Mouse (Mus musculus) kidney, postnatal 14 days (tissue): ENCODE results near the gene Ngdn.
A peak's percentile ranks its signal among the peaks of the same experiment; 100 is the strongest.
"Not testable (repeated sequence)": the region's sequence is repeated elsewhere in the genome, so short reads cannot be mapped to it uniquely, and the experiment has no call there.

Source experiments
- DNase-seq: peaks from one replicate; pipeline ENCODE4 v3.0.0; 2022; ENCODE audit warnings: mixed read lengths

Ngdn gene

GRCm38 (mm10) chr14:55032695-55033225 is 17.5 kb downstream of the Ngdn start:
- no peak for DNase-seq

- DNase-seq = not testable (repeated sequence)
Observed at GRCm38 (mm10) chr14:55043694-55044093, 28.4 kb downstream of the Ngdn start.

- DNase-seq = no peak
Observed at GRCm38 (mm10) chr14:55047971-55048531, 32.8 kb downstream of the Ngdn start.

GRCm38 (mm10) chr14:55052496-55052895 is 37.2 kb downstream of the Ngdn start:
- peak; percentile 41 for DNase-seq

- DNase-seq = no peak
Observed at GRCm38 (mm10) chr14:55053050-55053449, 37.8 kb downstream of the Ngdn start.

- DNase-seq = peak; percentile 30
Observed at GRCm38 (mm10) chr14:55053708-55054190, 38.5 kb downstream of the Ngdn start.

GRCm38 (mm10) chr14:55054191-55054749 is 39.0 kb downstream of the Ngdn start:
- DNase-seq = no peak

- DNase-seq = no peak
Observed at GRCm38 (mm10) chr14:55055167-55055834, 40.0 kb downstream of the Ngdn start.

- no peak for DNase-seq
Observed at GRCm38 (mm10) chr14:55059009-55059408, 43.8 kb downstream of the Ngdn start.

GRCm38 (mm10) chr14:55059931-55060330 is 44.7 kb downstream of the Ngdn start:
- peak; percentile 59 for DNase-seq

- DNase-seq = no peak
Observed at GRCm38 (mm10) chr14:55061845-55062244, 46.6 kb downstream of the Ngdn start.

GRCm38 (mm10) chr14:55062626-55063025 is 47.4 kb downstream of the Ngdn start:
- DNase-seq = no peak

GRCm38 (mm10) chr14:55063117-55063516 is 47.9 kb downstream of the Ngdn start:
- no peak for DNase-seq

GRCm38 (mm10) chr14:55063581-55064381 is 48.5 kb downstream of the Ngdn start:
- DNase-seq = no peak

GRCm38 (mm10) chr14:55064481-55065370 is 49.5 kb downstream of the Ngdn start:
- DNase-seq = no peak

- no peak for DNase-seq
Observed at GRCm38 (mm10) chr14:55065391-55065790, 50.1 kb downstream of the Ngdn start.

GRCm38 (mm10) chr14:55066042-55066441 is 50.8 kb downstream of the Ngdn start:
- DNase-seq = no peak

GRCm38 (mm10) chr14:55071756-55072155 is 56.5 kb downstream of the Ngdn start:
- no peak for DNase-seq
